Mouse (Mus musculus): ENCODE results near the gene Mtif2.

Mtif2 gene

DNA sequence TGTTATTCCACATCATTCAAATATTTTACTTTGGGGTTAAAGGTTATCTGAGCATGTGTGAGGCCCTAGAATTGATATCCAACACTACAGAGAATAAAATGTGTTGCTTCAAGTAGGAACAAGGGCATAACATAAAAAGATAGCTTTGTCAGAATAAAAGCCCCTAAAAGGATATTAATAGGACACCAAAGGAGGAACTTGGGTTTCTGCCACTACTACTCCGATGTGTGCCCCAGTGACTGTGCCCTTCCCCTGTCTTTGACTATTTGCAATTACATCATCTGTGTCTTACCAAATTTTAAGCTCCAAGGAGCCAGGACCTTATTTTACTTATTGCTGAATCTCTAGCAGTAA, 23.2 kb downstream of the Mtif2 start:
- DNase-seq (ENCODE audit: extremely low spot score), result no peak

DNA sequence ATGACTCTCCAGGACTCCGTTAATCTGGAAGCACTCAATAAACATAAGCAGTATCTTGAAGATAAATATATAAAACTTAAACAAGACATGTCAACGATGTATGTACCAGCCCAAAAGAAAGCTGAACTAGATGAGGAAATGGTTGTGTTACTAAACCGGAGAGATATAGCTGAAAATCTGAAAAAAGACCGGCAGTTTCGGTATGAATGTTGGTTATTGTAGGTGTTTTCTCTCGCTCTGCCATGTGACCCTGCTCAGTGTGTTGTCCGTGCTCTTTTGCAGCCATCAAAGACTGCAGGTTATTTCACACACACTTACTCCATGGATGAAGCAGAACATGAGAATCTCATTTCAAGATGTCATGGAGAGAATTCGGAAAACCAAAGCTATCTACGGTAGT, 34.2 kb downstream of the Mtif2 start:
- DNase-seq (ENCODE audit: extremely low spot score), result no peak

DNA sequence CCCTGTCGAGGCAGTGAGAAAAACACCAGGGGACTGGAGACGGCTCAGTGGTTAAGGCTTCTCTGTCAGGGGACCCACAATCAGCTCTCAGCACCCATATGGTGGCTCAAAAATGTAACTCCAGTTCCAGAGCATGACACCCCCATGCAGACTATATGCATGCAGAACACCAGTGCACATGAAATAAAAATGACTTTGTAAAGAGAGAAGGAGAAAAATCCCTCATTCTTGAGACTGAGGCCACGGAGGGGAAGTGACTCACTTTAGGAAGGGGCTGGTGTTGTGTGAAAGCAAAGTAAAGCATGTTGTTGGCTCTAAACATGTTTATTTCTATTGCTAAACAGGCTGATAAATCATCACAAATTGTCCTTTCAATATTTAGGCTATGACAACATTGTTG, 34.8 kb downstream of the Mtif2 start:
- DNase-seq (ENCODE audit: extremely low spot score), result no peak

DNA sequence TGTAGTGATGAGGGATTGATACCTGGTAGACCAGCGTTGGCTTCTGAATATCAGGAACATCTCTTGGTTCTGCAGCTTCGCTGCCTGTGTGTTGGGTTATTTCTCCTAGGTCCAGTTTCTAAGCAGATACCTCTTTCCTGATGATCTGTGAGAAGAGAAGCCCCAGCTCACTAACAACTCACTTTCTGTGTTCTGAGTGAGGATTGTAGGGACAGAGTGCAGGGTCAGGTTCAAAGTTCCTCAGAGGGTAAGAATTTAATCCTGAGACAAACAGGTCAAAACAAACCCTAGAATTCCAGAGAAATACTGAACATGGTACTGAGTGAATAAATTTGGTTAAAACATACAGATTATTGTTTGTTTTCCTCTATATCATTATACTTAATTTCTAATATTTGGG, 37.2 kb downstream of the Mtif2 start:
- no peak for DNase-seq (ENCODE audit: extremely low spot score)

DNA sequence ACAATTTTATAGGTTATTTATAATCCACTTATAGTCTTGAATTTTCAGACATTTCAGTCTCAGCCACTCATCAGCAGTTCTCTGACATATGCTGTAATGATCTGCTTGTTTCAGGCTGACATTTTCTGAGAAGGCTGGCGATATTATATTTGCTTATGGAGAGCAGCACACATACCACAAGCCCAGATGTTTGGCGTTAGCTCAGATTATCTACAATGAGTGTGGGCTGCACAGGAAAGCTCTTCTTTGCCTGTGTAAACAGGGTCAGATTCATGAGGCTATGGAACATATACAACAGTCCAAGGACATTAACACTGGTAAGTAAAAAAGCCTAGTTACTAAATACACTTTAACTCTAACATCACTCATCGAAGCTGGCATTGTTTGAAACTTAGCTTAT, 45.3 kb downstream of the Mtif2 start:
- no peak for DNase-seq (ENCODE audit: extremely low spot score)

DNA sequence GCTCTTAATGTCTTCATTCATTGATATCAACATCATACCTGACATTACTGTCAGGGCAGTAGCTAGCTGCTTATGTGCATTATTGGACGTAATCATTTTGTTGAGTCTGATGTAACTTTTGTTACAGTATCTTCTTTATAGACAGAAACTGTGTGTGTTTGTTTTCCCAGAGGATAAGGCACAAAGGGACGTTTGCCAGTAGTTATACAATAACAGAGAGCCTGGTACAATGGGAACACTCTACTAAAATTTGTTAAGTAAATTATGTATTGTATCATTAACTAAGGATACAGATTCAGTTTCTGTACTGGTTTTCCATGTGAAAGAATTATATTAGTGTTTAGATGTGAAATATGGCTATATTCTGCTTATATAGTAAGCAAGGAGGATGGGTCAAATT, 46.4 kb downstream of the Mtif2 start:
- no peak for DNase-seq (ENCODE audit: extremely low spot score)

DNA sequence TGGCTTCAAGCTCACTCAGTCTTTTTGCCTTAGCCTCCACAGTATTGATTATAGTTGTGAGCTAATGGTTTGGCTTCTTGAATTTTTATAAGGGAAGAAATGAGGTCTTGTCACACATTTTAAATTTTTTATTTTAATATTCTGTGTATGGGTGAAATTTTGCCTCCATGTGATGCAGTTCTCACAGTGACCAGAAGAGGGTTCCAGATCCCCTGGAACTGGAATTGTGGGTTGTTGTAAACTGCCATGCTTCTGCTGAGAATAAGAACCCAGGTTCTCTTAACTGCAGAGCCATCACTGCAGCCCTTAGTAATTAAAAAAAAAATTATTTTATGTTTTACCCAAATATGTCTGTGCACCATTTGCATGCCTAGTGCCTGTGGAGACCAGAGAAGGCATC, 53.4 kb downstream of the Mtif2 start:
- DNase-seq (ENCODE audit: extremely low spot score), result no peak
